Mouse (Mus musculus) ES-E14 (cell line): Measurements from ENCODE around the gene Galt.

Experiments used
- HCFC1 ChIP-seq: IDR thresholded peaks from 2 replicates; pipeline ENCODE4 v1.6.1; 2012; ENCODE audit warnings: low read length, inconsistent platforms, borderline replicate concordance; ENCODE audit not compliant: insufficient read depth
- ZNF384 ChIP-seq: IDR thresholded peaks from 2 replicates; pipeline ENCODE4 v1.6.1; 2012; ENCODE audit warnings: low read depth, low read length, inconsistent platforms

DNA sequence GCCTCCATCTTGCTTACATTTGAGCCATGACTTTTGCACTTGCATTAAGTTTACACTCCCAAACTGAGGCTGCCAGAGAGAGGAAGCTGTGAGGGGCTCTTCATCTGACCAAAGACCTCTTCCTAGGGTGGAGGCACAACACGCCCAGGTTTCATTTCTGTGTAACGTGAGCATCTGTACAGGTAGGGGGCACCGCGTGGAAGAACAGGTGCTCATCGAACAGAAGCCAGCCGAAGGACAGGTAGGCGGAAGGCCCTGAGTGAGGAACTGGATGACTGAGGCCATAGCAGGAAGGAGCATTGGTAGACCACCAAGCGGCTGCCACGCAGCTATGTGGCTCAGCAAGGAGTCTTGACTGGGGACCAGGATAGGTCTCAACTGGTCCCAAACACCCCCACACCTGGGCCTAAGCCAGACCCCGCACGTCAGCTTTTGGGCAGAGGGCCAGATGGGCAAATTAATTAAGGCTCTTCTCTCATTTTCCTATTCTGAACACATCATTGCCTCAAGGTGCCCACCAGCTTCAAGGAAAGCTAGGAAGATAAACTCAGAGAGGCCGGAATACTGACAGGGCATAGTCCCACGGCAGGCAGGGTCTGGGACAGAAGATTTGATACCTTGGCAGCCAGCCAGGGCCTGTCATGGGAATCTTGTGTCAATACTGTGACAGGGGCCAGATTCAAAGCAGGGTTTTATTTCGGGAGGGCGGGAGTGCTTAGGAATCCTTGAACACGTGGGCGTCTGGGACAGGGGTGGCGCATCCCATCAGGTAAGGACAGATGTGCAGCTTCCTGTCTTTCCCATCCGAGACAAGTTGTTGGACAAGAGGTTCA is 48.9 kb upstream of the Galt start:
- TF ChIP-seq ZNF384, result no peak
- no peak for TF ChIP-seq HCFC1
